Mouse (Mus musculus) splenic B cell, adult 2 months (primary cell): ENCODE results near the gene Sec24d.

Experiments
- DNase-seq: peaks from one replicate; pipeline ENCODE4 v3.0.0-alpha.2; 2011; ENCODE audit warnings: low read depth, low spot score
- H3K27me3 ChIP-seq: 2 replicates; pipeline ENCODE4 v1.6.1; 2012; ENCODE audit warnings: mild to moderate bottlenecking, low read length, moderate library complexity, mixed read lengths; ENCODE audit not compliant: control insufficient read depth, poor library complexity, insufficient read depth, severe bottlenecking
- H3K36me3 ChIP-seq: 2 replicates; pipeline ENCODE4 v1.6.1; 2012; ENCODE audit warnings: mild to moderate bottlenecking, low read length, moderate library complexity, mixed read lengths; ENCODE audit not compliant: control insufficient read depth, poor library complexity, insufficient read depth, severe bottlenecking

The Sec24d gene

DNA sequence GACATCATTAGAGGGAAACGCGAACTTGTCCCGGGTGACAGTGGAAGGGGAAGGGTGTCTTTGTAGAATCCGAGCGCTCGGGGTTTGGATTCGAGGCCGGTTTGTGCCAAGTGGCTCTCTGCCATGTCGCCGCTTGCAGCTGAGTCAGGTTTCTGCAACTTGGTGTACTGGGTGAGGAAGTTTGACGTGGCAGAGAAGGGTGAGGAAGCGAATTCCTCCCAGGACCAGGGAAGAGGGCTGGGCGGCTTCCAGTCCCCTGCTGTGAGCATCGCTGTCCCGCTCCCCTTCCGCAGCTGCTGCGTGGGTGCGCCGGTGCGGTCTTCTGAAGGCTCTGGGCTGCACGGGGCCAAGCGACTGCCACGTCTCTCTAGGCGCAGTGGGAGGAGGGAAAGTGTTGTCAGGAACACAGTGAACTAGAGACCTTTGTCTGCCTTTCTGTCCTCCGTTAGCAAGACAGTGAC lies 516 bp downstream of the Sec24d start:
- peak; percentile 13 for DNase-seq
- no peaks in the 10 kb centered on the region for H3K36me3 ChIP-seq
- no peaks in the 10 kb centered on the region for H3K27me3 ChIP-seq

DNA sequence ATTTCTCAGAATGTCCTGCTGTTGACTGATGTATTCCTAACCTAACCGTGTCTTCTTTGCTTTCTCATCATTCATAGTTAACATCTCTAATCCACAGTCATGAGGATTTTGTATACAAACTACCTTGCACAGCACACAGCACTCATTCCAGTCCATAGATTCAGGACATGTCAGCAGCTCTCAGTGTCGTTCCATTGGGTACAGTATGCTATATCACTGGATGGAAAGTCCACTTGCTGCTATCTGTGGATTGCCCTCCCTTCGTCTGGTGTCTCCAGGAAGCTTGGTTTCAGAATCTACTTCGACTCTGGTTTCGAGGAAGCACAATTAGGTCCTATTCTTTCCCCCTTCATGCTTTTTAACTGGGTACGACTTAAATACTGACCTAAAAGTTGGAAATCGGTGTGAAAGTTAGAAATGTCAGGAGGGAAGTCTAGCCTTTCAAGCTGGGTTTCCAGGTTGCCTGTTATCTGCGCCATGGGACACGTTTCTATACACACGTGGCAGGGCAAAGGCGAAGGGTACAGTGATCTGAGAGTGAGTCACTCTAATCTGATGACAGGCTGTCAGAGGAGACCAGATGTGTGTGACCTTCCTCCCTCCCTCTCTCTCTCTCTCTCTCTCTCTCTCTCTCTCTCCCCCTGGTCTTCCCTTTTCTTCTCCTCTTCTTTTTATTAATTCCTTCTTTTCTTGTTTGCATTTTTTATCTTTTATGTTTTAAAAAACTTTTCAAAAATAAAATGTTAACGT lies 15.8 kb downstream of the Sec24d start:
- Histone ChIP-seq H3K36me3 (no peaks in the 10 kb centered on the region), H3K27me3 (no peaks in the 10 kb centered on the region)
- no peak for DNase-seq

DNA sequence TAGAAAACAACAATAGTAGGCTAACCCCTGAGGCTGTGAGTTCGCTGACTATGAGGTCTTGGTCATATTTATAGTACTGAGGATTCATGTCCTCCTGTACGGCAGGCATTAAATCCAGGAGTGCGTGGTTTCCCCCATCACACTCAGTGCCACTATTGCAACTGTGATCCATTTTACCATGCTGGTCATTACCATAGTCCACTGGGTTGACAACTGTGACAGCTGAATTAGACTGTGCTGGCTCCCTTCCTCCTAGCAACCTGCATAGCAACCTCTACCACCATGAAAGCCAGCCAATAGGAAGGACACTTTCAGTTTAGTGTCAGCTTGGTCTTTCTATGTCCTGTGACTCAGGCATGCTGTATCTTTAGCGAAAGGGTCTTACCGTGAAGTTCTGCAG lies 17.0 kb downstream of the Sec24d start:
- DNase-seq = no peak
- Histone ChIP-seq H3K36me3 (no peaks in the 10 kb centered on the region), H3K27me3 (no peaks in the 10 kb centered on the region)

DNA sequence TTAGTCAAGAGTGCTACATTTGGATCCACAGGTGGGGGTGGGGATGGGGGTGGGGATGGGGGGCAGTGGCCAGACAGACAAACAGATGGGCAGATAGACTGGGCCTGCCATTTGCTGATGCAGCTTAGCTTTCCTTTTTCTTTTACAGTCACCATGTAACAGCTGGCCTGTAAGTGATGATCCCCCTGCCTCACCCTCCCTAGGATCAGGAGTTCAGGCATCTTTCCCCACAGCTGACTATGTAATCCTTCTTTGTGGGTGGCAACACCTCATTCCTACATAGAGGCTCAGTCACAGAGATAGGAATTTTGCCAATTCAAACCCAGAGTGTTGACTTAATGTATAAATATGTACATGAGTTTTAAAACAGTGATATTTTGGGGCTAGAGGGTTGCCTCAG lies 18.4 kb downstream of the Sec24d start:
- Histone ChIP-seq H3K36me3 (no peaks in the 10 kb centered on the region), H3K27me3 (no peaks in the 10 kb centered on the region)
- no peak for DNase-seq

DNA sequence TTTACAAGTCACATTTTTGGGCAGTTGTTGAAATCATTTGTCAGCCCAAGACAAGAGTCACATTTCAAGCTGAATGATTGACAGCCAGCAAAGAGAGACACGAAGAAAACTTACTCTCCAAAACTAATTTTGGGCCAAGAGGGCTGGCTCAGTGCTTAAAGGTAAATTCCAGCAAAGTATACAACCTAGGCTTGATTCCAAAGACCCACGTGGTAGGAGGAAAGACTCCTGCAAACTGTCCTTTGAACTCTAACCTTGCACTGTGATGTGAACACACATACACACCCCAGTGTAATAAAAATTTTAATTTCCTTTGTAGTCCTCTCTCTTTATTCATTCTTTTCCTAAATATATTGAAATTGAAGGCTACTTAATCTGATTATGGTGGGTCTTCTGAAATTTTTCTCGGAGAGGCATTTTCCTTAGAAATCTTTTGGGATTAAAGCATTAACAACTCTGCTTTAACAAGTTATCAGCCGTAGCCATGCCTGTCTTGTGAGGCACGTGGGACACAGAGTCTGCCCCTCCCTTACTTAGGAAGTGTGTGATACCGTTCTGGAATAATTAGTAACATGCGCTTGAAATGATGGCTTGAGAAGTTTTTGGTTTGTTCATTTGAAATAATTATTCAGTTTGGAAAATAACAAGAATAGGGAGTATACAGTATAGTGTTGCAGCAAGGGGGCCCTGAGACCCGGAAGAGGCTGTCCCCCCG lies 21.8 kb downstream of the Sec24d start:
- no peak for DNase-seq
- H3K27me3 ChIP-seq = no peaks in the 10 kb centered on the region

DNA sequence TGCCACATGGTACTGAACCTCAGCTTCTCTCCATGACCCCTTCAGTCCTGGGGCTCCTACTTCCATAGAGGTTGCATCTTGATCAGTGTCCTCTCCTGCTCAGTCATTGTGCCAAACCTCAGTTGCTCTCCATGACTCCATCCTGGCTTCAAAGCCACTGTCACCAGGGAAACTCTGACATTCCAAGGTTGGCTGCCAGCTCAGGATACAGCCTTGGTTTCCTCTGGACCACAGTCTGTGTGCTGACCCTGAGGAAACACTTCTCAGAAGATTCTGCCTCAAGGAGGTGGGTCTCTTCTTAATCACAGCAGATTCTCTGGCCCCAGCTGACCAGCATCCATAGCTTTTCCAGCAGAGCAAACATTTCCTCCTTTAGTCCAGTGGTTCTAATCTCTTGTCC lies 24.4 kb downstream of the Sec24d start:
- DNase-seq = no peak
- Histone ChIP-seq H3K27me3 (no peaks in the 10 kb centered on the region), H3K36me3 (no peaks in the 10 kb centered on the region)

More for the DNA sequence above, 21.8 kb downstream of the Sec24d start:
- no peaks in the 10 kb centered on the region for H3K36me3 ChIP-seq

DNA sequence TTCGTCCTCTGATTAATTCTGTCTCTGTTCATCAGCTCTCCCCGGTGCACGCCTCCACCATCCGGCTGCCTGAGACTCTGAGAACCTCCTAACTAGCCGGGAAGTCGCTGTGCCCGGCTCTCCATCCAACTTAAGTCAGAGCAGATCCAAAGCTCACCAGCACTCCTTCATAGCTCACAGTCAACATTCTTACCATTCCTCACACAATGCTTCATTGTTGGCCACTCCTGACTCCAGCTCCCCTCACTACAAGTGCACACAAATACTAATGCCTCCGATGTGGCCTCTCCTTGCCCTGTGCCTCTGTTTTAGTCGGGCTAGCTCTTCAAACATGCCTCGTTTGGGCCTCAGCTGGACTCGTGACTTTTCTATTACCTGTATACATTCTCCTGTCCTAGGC lies 29.4 kb downstream of the Sec24d start:
- no peak for DNase-seq
- no peaks in the 10 kb centered on the region for H3K36me3 ChIP-seq
- H3K27me3 ChIP-seq = no peaks in the 10 kb centered on the region

DNA sequence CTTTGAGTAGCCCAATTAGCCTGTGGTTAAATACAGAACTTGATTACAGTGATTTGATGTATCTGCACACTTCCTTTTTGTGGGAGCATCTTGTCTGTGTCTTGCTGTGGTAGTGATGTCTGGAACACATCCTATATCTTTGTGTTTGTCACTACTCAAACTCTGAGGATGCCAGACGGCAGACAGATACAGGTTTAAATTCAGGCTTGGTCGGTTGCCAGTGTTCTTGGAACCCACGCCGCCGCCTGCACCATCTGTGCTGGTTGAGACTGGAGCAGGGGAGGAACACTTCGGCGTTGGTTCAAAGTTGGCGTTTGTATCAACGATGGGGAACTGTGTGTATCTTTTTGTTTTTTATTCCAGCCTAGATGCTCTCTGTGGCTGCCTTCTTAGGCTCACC lies 31.0 kb downstream of the Sec24d start:
- no peak for DNase-seq
- Histone ChIP-seq H3K36me3 (no peaks in the 10 kb centered on the region), H3K27me3 (no peaks in the 10 kb centered on the region)

DNA sequence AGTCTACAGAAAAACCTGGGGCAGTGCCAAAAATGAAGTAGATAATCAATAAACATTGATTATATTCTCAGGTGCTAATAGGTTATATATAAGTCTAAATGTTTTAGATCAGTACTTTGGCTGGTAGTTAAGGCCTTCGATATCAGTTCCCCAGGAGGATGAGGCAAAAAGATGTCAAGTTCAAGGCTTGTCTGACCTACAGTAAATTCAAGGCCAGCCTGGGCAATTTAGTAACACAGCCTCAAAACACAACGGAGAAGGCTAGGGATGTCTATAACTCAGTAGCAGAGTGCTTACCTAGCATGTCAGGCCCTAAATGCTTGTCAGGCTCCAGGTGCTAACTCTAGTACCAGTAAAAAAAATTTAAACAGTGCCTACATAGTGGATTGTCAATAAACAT lies 34.3 kb downstream of the Sec24d start:
- no peak for DNase-seq
- Histone ChIP-seq H3K36me3 (no peaks in the 10 kb centered on the region), H3K27me3 (no peaks in the 10 kb centered on the region)

DNA sequence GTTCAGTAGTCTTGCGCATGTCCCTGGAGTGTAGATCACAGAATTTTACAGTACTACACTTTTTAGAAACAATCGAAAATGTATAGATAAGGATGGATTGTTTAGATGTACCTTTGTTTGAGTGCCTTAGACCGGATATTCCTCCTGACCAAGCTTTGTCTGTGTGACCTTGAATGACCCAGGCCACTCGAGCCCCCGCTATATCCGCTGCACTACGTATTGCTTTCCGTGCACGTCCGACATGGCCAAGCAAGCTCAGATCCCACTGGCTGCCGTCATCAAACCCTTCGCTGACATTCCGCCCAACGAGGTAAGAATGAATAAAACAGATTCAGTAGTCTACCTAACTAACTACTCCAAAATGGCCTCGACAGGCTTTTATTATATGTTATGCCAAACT lies 38.4 kb downstream of the Sec24d start:
- Histone ChIP-seq H3K27me3 (no peaks in the 10 kb centered on the region), H3K36me3 (no peaks in the 10 kb centered on the region)
- DNase-seq = no peak

DNA sequence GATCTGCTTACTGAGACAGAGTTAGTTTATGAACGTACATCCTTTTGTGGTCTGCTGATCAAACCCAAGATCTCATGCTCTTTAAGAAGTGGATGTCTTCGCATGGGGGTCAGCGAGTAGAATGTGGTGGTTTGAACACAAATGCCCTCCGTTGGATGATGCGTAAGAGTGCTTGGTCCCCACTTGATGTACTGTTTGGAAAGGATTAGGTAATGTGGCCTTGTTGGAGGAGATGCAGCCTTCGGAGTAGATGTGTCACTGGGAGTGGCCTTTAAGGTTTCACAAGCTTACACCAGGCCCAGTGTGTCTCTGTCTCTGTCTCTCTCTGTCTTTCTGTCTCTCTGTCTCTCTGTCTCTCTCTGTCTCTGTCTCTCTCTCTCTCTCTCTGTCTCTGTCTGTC lies 40.2 kb downstream of the Sec24d start:
- DNase-seq = no peak
- Histone ChIP-seq H3K27me3 (no peaks in the 10 kb centered on the region), H3K36me3 (no peaks in the 10 kb centered on the region)

DNA sequence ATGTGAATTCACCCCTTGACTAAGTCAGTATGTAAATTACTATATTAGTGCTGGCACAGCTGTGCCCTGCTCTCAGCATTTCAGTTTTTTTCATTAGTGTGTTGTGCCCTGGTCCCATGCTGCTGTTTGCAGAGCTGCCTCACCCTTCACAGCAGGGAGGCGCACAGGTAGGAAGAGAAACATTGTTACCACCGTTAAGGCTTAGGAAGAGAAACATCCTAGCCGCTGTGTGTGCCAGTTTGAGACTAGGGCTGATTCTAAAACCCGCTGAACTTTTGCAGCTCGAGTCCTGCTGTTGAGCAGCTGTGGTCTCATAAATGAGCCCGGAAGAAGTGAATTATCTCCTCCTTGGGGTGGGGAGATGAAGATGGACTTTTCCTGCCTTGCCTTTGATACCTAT lies 41.9 kb downstream of the Sec24d start:
- no peak for DNase-seq
- Histone ChIP-seq H3K27me3 (no peaks in the 10 kb centered on the region), H3K36me3 (no peaks in the 10 kb centered on the region)

DNA sequence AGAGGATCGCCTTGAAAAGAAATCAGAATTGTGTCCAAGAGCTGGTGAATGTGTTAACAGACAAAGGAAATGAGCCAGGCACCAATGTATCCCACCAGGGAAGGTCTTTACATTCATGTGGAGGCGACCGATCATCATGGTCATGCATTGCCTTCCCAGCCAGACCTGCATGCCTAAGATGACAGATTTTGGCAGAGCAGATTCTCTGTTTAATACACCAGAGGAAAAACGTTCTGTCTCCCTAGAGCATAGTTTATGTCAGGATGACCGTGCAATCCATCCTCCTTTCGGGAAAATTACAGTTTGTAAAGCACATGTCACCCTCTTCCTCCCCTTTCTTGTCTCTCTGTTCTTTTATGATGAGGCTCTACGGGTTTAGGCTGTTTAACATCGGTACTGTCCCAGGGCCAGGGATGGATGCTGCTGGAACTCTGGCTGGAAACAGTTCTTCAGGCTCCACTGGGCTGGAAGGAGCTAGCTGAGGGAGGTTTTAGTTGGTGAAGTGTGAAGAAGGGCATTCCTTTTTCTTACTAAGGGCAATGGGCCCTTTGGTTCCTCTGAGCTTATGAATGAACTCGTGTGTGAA lies 45.3 kb downstream of the Sec24d start:
- Histone ChIP-seq H3K27me3 (no peaks in the 10 kb centered on the region; the same call in 1 of the 2 replicates), H3K36me3 (no peaks in the 10 kb centered on the region)
- no peak for DNase-seq

DNA sequence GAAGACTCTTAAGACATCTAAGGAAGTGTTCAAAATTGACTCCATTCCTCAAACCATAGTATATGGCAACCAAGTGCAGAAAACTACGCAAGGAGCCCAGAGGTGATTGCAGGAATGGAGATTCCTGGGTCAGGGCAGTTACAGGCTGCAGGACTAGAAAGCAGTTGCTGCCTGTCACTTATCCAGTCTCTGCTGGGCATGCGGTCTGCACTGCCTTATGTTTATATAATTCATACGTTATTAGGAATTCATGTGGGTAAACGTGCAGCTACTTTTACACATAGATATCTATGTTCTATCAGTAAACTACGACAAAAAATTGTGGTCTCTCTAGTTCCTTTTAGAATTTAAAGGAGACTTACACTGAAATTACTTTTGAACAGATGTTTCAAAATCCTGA lies 46.2 kb downstream of the Sec24d start:
- H3K27me3 ChIP-seq = no peaks in the 10 kb centered on the region; the same call in 1 of the 2 replicates
- DNase-seq = no peak
- H3K36me3 ChIP-seq = no peaks in the 10 kb centered on the region

DNA sequence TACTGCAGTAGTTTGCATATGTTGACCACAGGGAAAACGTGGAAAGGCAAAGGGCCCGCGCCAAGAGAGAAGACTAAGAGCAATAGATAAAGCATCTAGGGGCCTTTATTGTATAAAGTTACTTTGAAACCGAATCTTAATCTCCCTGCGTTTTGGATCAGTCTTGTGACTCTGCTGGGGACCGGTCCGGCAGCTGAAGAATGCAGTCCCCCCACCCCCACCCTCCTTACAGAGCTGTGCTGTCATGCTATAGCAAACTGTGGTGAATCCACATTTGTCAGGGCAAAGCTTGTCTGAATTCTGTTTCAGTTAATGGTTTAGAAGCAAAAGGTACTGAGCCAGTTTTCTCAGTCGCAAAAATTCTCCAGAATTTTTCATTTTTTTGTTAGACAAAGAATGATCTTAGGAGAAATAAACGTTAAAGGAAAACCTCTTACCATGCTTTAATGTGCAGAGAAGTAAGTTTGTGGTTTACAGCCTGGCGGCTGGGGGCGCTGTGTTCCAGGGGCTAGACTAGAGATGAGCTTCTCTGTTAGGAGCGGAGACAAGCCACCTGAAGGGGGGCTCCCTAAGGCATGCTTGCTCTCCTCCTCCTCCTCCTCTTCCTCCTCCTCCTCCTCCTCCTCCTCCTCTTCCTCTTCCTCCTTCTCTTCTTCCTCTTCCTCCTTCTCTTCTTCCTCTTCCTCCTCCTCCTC lies 46.8 kb downstream of the Sec24d start:
- Histone ChIP-seq H3K27me3 (no peaks in the 10 kb centered on the region; the same call in 1 of the 2 replicates), H3K36me3 (no peaks in the 10 kb centered on the region)
- no peak for DNase-seq
